Mouse (Mus musculus): ENCODE measurements around the gene Vps37c. TPM values are rescaled to one million over a fixed set of nuclear protein-coding genes. Genes with fewer than 3 reads are reported as not detected.

Vps37c gene
- total and polyA plus RNA-seq, 2 experiments from 2014 or later: 23.0 to 42.1 TPM

- Histone ChIP-seq H3K9ac (replicated peaks; ENCODE audit: low read depth, low read length) (no peak overlapping the region), H3K27me3 (ENCODE audit: control insufficient read depth, insufficient read depth, low read length) (no peaks in the 10 kb centered on the region), H3K4me1 (ENCODE audit: control insufficient read depth, insufficient read depth) (peaks cover 23% of the 10 kb centered on the region), H3K36me3 (replicated peaks; ENCODE audit: control insufficient read depth, insufficient read depth, low read length) (no peaks in the 10 kb centered on the region), H3K27ac (ENCODE audit: low read depth) (no peak overlapping the region), H3K4me3 (ENCODE audit: low read depth, low read length) (no peak overlapping the region), H3K4me2 (ENCODE audit: low read depth, low read length) (no peak overlapping the region), H3K9me3 (replicated peaks; ENCODE audit: control insufficient read depth, low read length) (no peaks in the 10 kb centered on the region)
- DNase-seq (ENCODE audit: low spot score) (no peak), ATAC-seq (ENCODE audit: insufficient read depth, low read depth) (no peak)
- TF ChIP-seq EP300 (IDR thresholded peaks at IDR 0.05; ENCODE audit: low read depth) (no peak), CTCF (IDR thresholded peaks at IDR 0.05; ENCODE audit: low read depth) (no peak)
Observed at GRCm38 (mm10) chr19:10757125-10757524, 68.6 kb downstream of the Vps37c start.

- H3K27ac ChIP-seq (ENCODE audit: low read depth): no peak overlapping the region
- DNase-seq (ENCODE audit: low spot score): no peak
- TF ChIP-seq EP300 (IDR thresholded peaks at IDR 0.05; ENCODE audit: low read depth): no peak
- TF ChIP-seq CTCF (IDR thresholded peaks at IDR 0.05; ENCODE audit: low read depth): no peak
- H3K9me3 ChIP-seq (replicated peaks; ENCODE audit: control insufficient read depth, low read length): no peaks in the 10 kb centered on the region
- ATAC-seq (ENCODE audit: insufficient read depth, low read depth): no peak
- no peaks in the 10 kb centered on the region for H3K36me3 ChIP-seq (replicated peaks; ENCODE audit: control insufficient read depth, insufficient read depth, low read length)
- no peak overlapping the region for H3K9ac ChIP-seq (replicated peaks; ENCODE audit: low read depth, low read length)
- H3K4me1 ChIP-seq (ENCODE audit: control insufficient read depth, insufficient read depth): peaks cover 23% of the 10 kb centered on the region
- H3K4me2 ChIP-seq (ENCODE audit: low read depth, low read length): no peak overlapping the region
- H3K4me3 ChIP-seq (ENCODE audit: low read depth, low read length): no peak overlapping the region
- H3K27me3 ChIP-seq (ENCODE audit: control insufficient read depth, insufficient read depth, low read length): no peaks in the 10 kb centered on the region
- WGBS: 86% methylated on average over 2 of the region's 2 CpGs
Observed at GRCm38 (mm10) chr19:10757526-10757925, 69.0 kb downstream of the Vps37c start.

- Histone ChIP-seq H3K4me1 (ENCODE audit: control insufficient read depth, insufficient read depth) (peaks cover 23% of the 10 kb centered on the region), H3K36me3 (replicated peaks; ENCODE audit: control insufficient read depth, insufficient read depth, low read length) (no peaks in the 10 kb centered on the region), H3K9me3 (replicated peaks; ENCODE audit: control insufficient read depth, low read length) (no peaks in the 10 kb centered on the region), H3K27me3 (ENCODE audit: control insufficient read depth, insufficient read depth, low read length) (no peaks in the 10 kb centered on the region), H3K9ac (replicated peaks; ENCODE audit: low read depth, low read length) (no peak overlapping the region), H3K27ac (ENCODE audit: low read depth) (no peak overlapping the region), H3K4me2 (ENCODE audit: low read depth, low read length) (no peak overlapping the region), H3K4me3 (ENCODE audit: low read depth, low read length) (no peak overlapping the region)
- no peak for ATAC-seq (ENCODE audit: insufficient read depth, low read depth)
- DNase-seq (ENCODE audit: low spot score): no peak
- no peak for TF ChIP-seq EP300 (IDR thresholded peaks at IDR 0.05; ENCODE audit: low read depth)
- 63% methylated on average over 6 of the region's 6 CpGs for WGBS
Observed at GRCm38 (mm10) chr19:10758708-10759107, 70.2 kb downstream of the Vps37c start.

GRCm38 (mm10) chr19:10759525-10759924 is 71.0 kb downstream of the Vps37c start:
- Histone ChIP-seq H3K9ac (replicated peaks; ENCODE audit: low read depth, low read length) (no peak overlapping the region), H3K9me3 (replicated peaks; ENCODE audit: control insufficient read depth, low read length) (no peaks in the 10 kb centered on the region), H3K4me1 (ENCODE audit: control insufficient read depth, insufficient read depth) (peaks cover 23% of the 10 kb centered on the region), H3K4me2 (ENCODE audit: low read depth, low read length) (no peak overlapping the region; the same call in 1 of the 2 replicates), H3K27ac (ENCODE audit: low read depth) (peak overlapping the region; percentile 90), H3K36me3 (replicated peaks; ENCODE audit: control insufficient read depth, insufficient read depth, low read length) (no peaks in the 10 kb centered on the region), H3K4me3 (ENCODE audit: low read depth, low read length) (no peak overlapping the region), H3K27me3 (ENCODE audit: control insufficient read depth, insufficient read depth, low read length) (no peaks in the 10 kb centered on the region)
- DNase-seq (ENCODE audit: low spot score): no peak
- TF ChIP-seq CTCF (IDR thresholded peaks at IDR 0.05; ENCODE audit: low read depth) (no peak), EP300 (IDR thresholded peaks at IDR 0.05; ENCODE audit: low read depth) (no peak)
- ATAC-seq (ENCODE audit: insufficient read depth, low read depth): no peak

GRCm38 (mm10) chr19:10759983-10760831 is 71.7 kb downstream of the Vps37c start:
- peak; percentile 73 for DNase-seq (ENCODE audit: low spot score)
- Histone ChIP-seq H3K4me3 (ENCODE audit: low read depth, low read length) (no peak overlapping the region), H3K27ac (ENCODE audit: low read depth) (peak overlapping the region; percentile 90), H3K36me3 (replicated peaks; ENCODE audit: control insufficient read depth, insufficient read depth, low read length) (no peaks in the 10 kb centered on the region), H3K27me3 (ENCODE audit: control insufficient read depth, insufficient read depth, low read length) (no peaks in the 10 kb centered on the region), H3K9me3 (replicated peaks; ENCODE audit: control insufficient read depth, low read length) (no peaks in the 10 kb centered on the region), H3K9ac (replicated peaks; ENCODE audit: low read depth, low read length) (no peak overlapping the region), H3K4me2 (ENCODE audit: low read depth, low read length) (peak overlapping the region; percentile 28; the same call in 1 of the 2 replicates), H3K4me1 (ENCODE audit: control insufficient read depth, insufficient read depth) (peaks cover 23% of the 10 kb centered on the region)
- peak; percentile 90 for ATAC-seq (ENCODE audit: insufficient read depth, low read depth)
- no peak for TF ChIP-seq CTCF (IDR thresholded peaks at IDR 0.05; ENCODE audit: low read depth)
- no peak for TF ChIP-seq EP300 (IDR thresholded peaks at IDR 0.05; ENCODE audit: low read depth)
- 35% methylated on average over 9 of the region's 9 CpGs for WGBS

All from heart, postnatal 0 days (tissue).